Mouse (Mus musculus): ENCODE measurements at regions not wholly inside any gene's neighbourhood (a gene's known extent, or its start where the extent isn't known, plus 50 kb on each side); places are given as distances from the start of the nearest gene placed in this dataset.

DNA sequence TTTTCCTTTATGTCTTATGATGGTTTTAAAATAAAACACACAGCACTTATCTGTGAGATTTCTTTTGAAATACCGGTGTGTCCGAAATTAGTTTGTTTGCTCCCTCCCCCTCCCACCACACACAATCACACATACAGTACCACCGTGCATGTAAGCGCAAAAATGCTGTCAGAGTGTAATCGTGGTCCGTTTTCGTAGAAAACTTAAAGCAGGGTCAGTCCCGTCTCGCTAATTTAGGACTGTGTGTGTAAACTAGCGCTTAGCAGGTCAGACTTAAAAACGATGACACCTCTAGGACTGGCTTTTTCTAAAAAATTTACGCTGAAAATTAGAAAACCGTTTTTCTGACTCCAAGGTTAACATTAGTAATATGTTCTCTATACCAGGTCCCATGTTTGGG is 263.5 kb downstream of the Zfp704 start:
- no peak for TF ChIP-seq POLR2A (IDR thresholded peaks at IDR 0.05; ENCODE audit: borderline replicate concordance, insufficient read depth, low read length)
- TF ChIP-seq CTCF (IDR thresholded peaks at IDR 0.05; ENCODE audit: borderline replicate concordance, insufficient read depth, low read depth, low read length): no peak

Data from cerebellum, adult 2 months (tissue).